ENCODE assay signal across 7 mouse cellular contexts in genomic region chr17:25874148-25874720, GRCm38 (mm10). TPM values are rescaled to one million over a fixed set of nuclear protein-coding genes. Genes with fewer than 3 reads are reported as not detected.
DNase-seq lines count a peak whose midpoint lies in the region; ATAC-seq and TF ChIP-seq lines count a peak whose summit lies in the region.

No protein-coding gene starts in this region.

- peak overlapping the region; percentile 93 for H3K27ac ChIP-seq in lung, embryonic 15.5 days
- peak overlapping the region; percentile 94 for H3K27ac ChIP-seq in forebrain, embryonic 10.5 days
- H3K27ac ChIP-seq in limb, embryonic 10.5 days: peak overlapping the region; percentile 92
- H3K27ac ChIP-seq in olfactory bulb, adult 2 months (ENCODE audit: insufficient read depth, low read depth, low read length): peak overlapping the region; percentile 82

- peak overlapping the region; percentile 67 for H3K9ac ChIP-seq in lung, embryonic 15.5 days

- peaks cover 11% of the 10 kb centered on the region; the same call in 1 of the 2 replicates for H3K36me3 ChIP-seq in lung, embryonic 15.5 days
- H3K36me3 ChIP-seq in forebrain, embryonic 10.5 days (replicated peaks): peaks cover 26% of the 10 kb centered on the region
- peaks cover 27% of the 10 kb centered on the region for H3K36me3 ChIP-seq in limb, embryonic 10.5 days

- 4% methylated on average over 14 of the region's 14 CpGs for WGBS in lung, embryonic 15.5 days
- WGBS in forebrain, embryonic 10.5 days: 6% methylated on average over 14 of the region's 14 CpGs
- 12% methylated on average over 14 of the region's 14 CpGs for WGBS in limb, embryonic 10.5 days
- WGBS in olfactory bulb, adult 2 months: 9% methylated on average over 14 of the region's 14 CpGs

- H3K4me3 ChIP-seq in lung, embryonic 15.5 days: peak overlapping the region; percentile 77
- H3K4me3 ChIP-seq in forebrain, embryonic 10.5 days: peak overlapping the region; percentile 85
- H3K4me3 ChIP-seq in limb, embryonic 10.5 days: peak overlapping the region; percentile 92
- H3K4me3 ChIP-seq in olfactory bulb, adult 2 months (ENCODE audit: insufficient read depth, low read depth, low read length): peak overlapping the region; percentile 87

- TF ChIP-seq CTCF in olfactory bulb, adult 2 months (IDR thresholded peaks at IDR 0.05; ENCODE audit: insufficient read depth, low read depth, low read length): no peak

- H3K27me3 ChIP-seq in lung, embryonic 15.5 days: no peaks in the 10 kb centered on the region
- no peaks in the 10 kb centered on the region for H3K27me3 ChIP-seq in forebrain, embryonic 10.5 days (ENCODE audit: poor library complexity, severe bottlenecking)
- no peaks in the 10 kb centered on the region for H3K27me3 ChIP-seq in limb, embryonic 10.5 days (ENCODE audit: low read depth, poor library complexity, severe bottlenecking)

- no peak for TF ChIP-seq POLR2A in olfactory bulb, adult 2 months (IDR thresholded peaks at IDR 0.05; ENCODE audit: insufficient read depth, low read depth, low read length)

- peaks cover 17% of the 10 kb centered on the region for H3K4me1 ChIP-seq in lung, embryonic 15.5 days
- peaks cover 48% of the 10 kb centered on the region for H3K4me1 ChIP-seq in forebrain, embryonic 10.5 days
- peaks cover 49% of the 10 kb centered on the region for H3K4me1 ChIP-seq in limb, embryonic 10.5 days
- H3K4me1 ChIP-seq in olfactory bulb, adult 2 months (ENCODE audit: control insufficient read depth, insufficient read depth, low read length): peaks cover 27% of the 10 kb centered on the region

- no peak for ATAC-seq in lung, embryonic 15.5 days (ENCODE audit: borderline replicate concordance, extremely low read depth, low FRiP score, low TSS enrichment)

- no peak for DNase-seq in lung, postnatal 36 days
- peak; percentile 38 for DNase-seq in forebrain, embryonic 10.5 days (ENCODE audit: extremely low spot score, low spot score)
- peak; percentile 47 for DNase-seq in limb, embryonic 10.5 days (ENCODE audit: low spot score)
- DNase-seq in spleen, postnatal 4 days (ENCODE audit: low spot score in 2 of 2): no peak
- DNase-seq in cerebellum, adult 18-20 months: no peak

- no peaks in the 10 kb centered on the region for H3K9me3 ChIP-seq in lung, embryonic 15.5 days
- no peaks in the 10 kb centered on the region for H3K9me3 ChIP-seq in forebrain, embryonic 10.5 days
- no peaks in the 10 kb centered on the region for H3K9me3 ChIP-seq in limb, embryonic 10.5 days (replicated peaks)

- peak overlapping the region; percentile 85 for H3K4me2 ChIP-seq in lung, embryonic 15.5 days

RNA-seq across cellular contexts. Expression of gene Mettl26, which starts 0.6 kb away (rescaled TPM):
- polyA plus RNA-seq in lung, embryonic 15.5 days (2015; fragmentation: Nextera tagmentation; extraction: Ambion mirVana): 51.4 and 53.5 TPM in 2 replicates
- 76.7 and 79.1 TPM in 2 replicates for polyA plus RNA-seq in forebrain, embryonic 10.5 days (2016; fragmentation: Nextera tagmentation; extraction: Ambion mirVana)
- 69.3 and 69.6 TPM in 2 replicates for polyA plus RNA-seq in limb, embryonic 10.5 days (2016; fragmentation: Nextera tagmentation; extraction: Ambion mirVana)
- not detected in 2 replicates for polyA plus RNA-seq in olfactory bulb, adult 2 months (2012; ENCODE audit: insufficient read depth, insufficient read length, low replicate concordance, missing spikeins)

RNA-seq across cellular contexts. Expression of gene Mcrip2, which starts 5.7 kb away (rescaled TPM):
- 18.1 and 21.7 TPM in 2 replicates for polyA plus RNA-seq in lung, embryonic 15.5 days (2015; fragmentation: Nextera tagmentation; extraction: Ambion mirVana)
- 20.0 and 21.9 TPM in 2 replicates for polyA plus RNA-seq in forebrain, embryonic 10.5 days (2016; fragmentation: Nextera tagmentation; extraction: Ambion mirVana)
- 13.6 and 22.0 TPM in 2 replicates for polyA plus RNA-seq in limb, embryonic 10.5 days (2016; fragmentation: Nextera tagmentation; extraction: Ambion mirVana)
- not detected in 2 replicates for polyA plus RNA-seq in olfactory bulb, adult 2 months (2012; ENCODE audit: insufficient read depth, insufficient read length, low replicate concordance, missing spikeins)

RNA-seq across cellular contexts. Expression of gene Wfikkn1, which starts 6.4 kb away (rescaled TPM):
- 0.35 and 0.40 TPM in 2 replicates for polyA plus RNA-seq in lung, embryonic 15.5 days (2015; fragmentation: Nextera tagmentation; extraction: Ambion mirVana)
- polyA plus RNA-seq in forebrain, embryonic 10.5 days (2016; fragmentation: Nextera tagmentation; extraction: Ambion mirVana): 4.0 and 4.2 TPM in 2 replicates
- polyA plus RNA-seq in limb, embryonic 10.5 days (2016; fragmentation: Nextera tagmentation; extraction: Ambion mirVana): 2.6 and 5.6 TPM in 2 replicates
- polyA plus RNA-seq in olfactory bulb, adult 2 months (2012; ENCODE audit: insufficient read depth, insufficient read length, low replicate concordance, missing spikeins): not detected in 2 replicates

RNA-seq across cellular contexts. Expression of gene Wdr90, which starts 12.9 kb away (rescaled TPM):
- polyA plus RNA-seq in lung, embryonic 15.5 days (2015; fragmentation: Nextera tagmentation; extraction: Ambion mirVana): 32.2 and 32.8 TPM in 2 replicates
- 63.3 and 73.0 TPM in 2 replicates for polyA plus RNA-seq in forebrain, embryonic 10.5 days (2016; fragmentation: Nextera tagmentation; extraction: Ambion mirVana)
- polyA plus RNA-seq in limb, embryonic 10.5 days (2016; fragmentation: Nextera tagmentation; extraction: Ambion mirVana): 45.5 and 46.2 TPM in 2 replicates
- polyA plus RNA-seq in olfactory bulb, adult 2 months (2012; ENCODE audit: insufficient read depth, insufficient read length, low replicate concordance, missing spikeins): not detected in 2 replicates

RNA-seq across cellular contexts. Expression of gene Rhot2, which starts 29.6 kb away (rescaled TPM):
- 20.1 and 20.6 TPM in 2 replicates for polyA plus RNA-seq in lung, embryonic 15.5 days (2015; fragmentation: Nextera tagmentation; extraction: Ambion mirVana)
- polyA plus RNA-seq in forebrain, embryonic 10.5 days (2016; fragmentation: Nextera tagmentation; extraction: Ambion mirVana): 28.0 and 31.2 TPM in 2 replicates
- polyA plus RNA-seq in limb, embryonic 10.5 days (2016; fragmentation: Nextera tagmentation; extraction: Ambion mirVana): 30.8 and 32.6 TPM in 2 replicates
- polyA plus RNA-seq in olfactory bulb, adult 2 months (2012; ENCODE audit: insufficient read depth, insufficient read length, low replicate concordance, missing spikeins): not detected in 2 replicates

Comparison
In these comparisons a context has a peak if more than half of its experiments do, and no peak if none do; other contexts are left out.
1. DNase-seq: peak in forebrain, embryonic 10.5 days (single experiment) and limb, embryonic 10.5 days (single experiment); none in lung, postnatal 36 days (single experiment), spleen, postnatal 4 days (0 of 2) and cerebellum, adult 18-20 months (0 of 2).
2. RNA of gene Mcrip2, which starts 5.7 kb away (polyA plus RNA-seq): 20.0 to 21.9 TPM in forebrain, embryonic 10.5 days, 18.1 to 21.7 TPM in lung, embryonic 15.5 days and 13.6 to 22.0 TPM in limb, embryonic 10.5 days; not detected in olfactory bulb, adult 2 months; every median in the first group is over 10 times any median in the second.
3. Peak in every context shown above with its lines, with median percentiles within 50 percentile points of each other: H3K27ac ChIP-seq and H3K4me3 ChIP-seq.